Mouse (Mus musculus) fat pad, adult 2 months (tissue): Measurements from ENCODE around the gene Sorbs2.

Source experiments
- DNase-seq: peaks from one replicate; pipeline ENCODE4 v3.0.0-alpha.2; 2011; ENCODE audit warnings: low read depth, low spot score; ENCODE audit errors: extremely low read depth

Gene Sorbs2

GRCm38 (mm10) chr8:45743739-45744138, 236.2 kb downstream of the Sorbs2 start:
- no peak for DNase-seq

DNA sequence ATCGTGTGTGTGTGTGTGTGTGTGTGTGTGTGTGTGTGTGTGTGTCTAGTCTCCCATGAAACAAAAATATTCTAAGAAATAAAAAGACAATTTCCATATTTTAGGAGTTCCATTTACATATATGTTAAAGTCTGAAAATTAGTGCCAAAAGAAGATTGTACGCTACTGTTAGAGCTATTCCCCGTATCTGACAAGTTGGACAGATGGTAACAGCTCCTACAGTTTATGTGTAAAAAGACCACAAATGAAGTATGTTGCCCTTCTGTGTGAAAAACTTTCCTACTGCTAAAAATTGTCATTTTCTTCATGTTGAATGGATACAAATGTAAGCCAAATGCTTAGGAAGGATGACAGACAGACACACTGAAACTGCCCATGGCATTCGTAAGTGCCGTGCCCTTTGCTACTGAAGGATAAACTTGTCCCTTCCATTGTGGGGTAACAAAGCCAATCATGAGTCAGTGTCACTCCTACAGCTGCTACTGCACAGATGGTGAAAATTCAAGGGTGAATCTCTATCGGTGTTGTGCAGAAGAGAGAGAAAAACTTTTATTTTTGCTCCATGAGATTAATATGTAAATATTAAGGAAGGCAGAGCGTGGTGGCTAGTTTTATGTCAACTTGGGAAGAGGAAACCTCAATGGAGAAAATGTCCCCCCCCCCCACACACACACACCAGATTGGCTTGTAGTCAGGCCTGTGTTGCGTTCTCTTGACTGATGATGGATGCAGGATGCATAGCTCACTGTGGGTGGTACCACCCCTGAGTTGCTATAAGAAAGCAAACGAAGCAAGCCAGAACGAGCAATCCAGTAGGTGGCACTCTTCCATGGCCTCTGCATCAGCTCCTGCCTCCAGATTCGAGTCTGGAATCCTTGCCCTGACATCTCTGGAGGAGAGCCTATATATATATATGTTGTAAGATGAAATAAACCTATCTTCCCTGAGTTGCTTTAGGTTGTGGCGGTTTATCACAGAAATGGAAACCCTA, 244.2 kb downstream of the Sorbs2 start:
- no peak for DNase-seq

DNA sequence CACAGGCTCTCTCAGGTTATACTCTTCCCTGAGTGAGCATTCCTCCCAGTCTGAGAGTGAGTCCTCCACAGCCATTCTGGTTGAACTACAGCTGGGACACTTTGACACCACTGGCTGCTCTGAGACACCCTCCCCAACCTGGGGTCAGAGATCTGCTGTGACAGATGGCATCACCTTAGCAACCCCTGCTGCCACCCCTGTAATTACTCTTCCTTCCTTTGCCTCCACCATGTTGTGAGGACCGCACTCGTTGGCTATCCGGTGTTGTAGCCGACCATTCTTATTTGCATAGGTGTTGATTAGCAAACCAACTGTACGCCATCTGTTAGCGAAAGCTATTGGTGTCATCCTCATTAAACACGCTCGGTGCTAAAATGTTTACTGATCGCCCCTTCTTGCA, 247.9 kb downstream of the Sorbs2 start:
- no peak for DNase-seq

DNA sequence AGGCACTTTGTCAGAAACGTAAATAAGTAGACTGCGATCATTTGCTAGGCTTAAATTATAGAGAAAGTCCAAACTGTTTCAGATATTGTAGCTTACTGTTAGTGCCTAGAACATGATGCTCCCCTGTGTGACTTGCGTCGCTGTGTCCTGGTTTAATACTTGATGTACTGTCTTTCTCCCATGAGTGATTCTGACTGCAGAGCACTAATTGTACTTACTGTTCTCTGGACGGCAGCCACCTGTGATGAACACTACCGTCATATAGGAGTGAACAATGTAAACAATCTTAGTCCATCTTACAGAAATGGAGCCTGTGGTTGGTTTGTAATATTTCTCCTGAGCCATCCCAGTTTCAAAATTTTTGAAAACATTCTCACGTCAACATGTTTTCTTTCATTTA, 248.4 kb downstream of the Sorbs2 start:
- no peak for DNase-seq

- no peak for DNase-seq
Observed at GRCm38 (mm10) chr8:45760622-45761021, 253.0 kb downstream of the Sorbs2 start.

- DNase-seq, result no peak
Observed at GRCm38 (mm10) chr8:45761053-45761452, 253.5 kb downstream of the Sorbs2 start.

DNA sequence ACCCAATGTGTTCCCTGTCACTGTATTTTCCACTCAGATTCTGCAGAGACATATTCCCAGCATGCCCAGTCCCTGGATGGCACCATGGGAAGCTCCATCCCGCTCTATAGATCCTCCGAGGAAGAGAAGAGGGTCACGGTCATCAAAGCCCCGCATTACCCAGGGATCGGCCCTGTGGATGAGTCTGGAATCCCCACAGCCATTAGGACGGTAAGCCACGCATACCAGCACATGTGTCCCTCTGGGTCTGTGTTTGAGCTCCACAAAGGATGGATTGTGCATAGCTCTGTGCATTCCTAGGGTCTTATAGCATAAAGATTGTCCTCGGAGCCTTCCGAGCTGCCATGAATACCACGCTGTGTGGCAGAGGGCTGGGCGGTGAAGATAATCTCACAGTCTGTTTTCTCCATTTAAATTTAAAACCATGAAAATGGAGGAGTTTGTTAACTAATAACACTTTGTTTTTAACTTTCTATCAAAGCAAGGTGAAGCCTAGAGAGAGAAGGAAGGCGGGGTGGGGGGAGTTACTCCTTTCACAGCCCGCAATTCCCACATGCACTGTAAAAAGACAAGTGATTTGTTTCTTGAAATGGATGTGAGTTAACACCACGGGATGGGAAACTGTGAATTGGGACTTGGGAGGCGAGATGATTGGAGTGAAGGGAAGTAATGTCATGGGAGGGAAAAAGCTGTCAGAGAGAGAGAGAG, 255.5 kb downstream of the Sorbs2 start:
- DNase-seq, result no peak

DNA sequence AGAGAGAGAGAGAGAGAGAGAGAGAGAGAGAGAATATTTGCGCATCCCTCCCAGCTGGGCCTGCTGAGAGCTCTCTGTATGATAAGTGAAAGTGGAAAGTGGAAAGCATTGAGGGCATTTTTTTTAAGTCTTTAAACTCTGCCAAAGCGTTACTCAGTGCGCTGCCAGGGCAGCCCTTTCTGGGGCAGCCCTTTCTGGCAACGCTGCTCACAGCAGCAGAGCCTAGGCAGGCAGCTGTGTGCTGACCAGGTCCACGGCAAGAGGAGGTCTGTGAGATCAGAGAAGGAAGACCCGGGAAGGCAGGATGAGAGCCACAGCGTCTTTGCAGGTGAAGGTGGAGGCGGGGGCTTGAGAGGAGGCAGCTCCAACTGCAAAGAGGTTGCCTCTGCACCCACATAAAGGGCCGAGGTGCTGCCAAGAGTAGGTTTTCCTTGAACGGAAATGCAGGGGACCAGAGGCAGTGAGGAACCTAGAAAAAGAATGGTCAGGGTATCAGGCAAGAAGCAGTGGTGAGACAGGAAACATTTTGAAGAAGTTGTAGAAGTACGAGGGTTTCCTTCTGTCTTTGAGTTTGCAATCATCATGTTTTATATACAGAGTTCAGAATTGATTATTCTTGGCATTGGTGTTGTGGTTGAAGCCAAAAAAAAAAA, 256.2 kb downstream of the Sorbs2 start:
- no peak for DNase-seq

DNA sequence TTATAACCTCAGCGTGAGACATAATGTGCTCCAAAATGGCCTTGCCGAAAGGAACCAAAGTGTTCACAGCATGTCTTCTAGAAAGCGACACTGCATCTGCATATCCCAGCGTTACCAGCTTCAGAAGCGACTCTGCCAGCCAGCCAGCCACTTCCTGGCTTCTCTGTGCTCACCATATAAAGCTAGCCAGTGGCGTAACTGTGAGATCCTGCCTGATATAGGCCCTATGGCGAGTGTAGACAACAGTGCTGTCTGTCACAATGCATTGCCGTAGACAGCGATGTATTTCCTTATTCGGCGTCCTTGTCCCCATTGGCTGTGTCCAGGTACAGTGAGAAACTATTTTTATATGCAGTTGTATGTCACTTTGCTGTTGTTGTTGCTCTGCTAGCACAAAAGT, 258.6 kb downstream of the Sorbs2 start:
- no peak for DNase-seq

- no peak for DNase-seq
Observed at GRCm38 (mm10) chr8:45774841-45775240, 267.3 kb downstream of the Sorbs2 start.

DNA sequence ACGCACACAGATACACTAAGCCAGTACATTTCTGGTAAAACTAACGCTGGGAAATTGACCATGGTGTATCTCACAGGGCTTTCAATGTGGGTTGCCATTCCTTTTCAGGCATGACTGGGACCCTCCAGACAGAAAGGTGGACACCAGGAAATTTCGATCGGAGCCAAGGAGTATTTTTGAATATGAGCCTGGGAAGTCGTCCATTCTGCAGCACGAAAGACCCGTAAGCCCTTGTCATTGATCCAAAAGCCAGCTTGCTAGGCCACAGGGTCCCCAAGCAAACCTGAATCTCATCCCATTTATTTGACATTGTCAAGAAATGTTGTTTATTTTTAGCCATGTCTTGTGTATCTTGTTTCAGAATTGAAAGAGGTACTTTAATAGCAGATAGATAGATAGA, 267.9 kb downstream of the Sorbs2 start:
- DNase-seq, result no peak

- no peak for DNase-seq
Observed at GRCm38 (mm10) chr8:45776366-45776765, 268.8 kb downstream of the Sorbs2 start.

DNA sequence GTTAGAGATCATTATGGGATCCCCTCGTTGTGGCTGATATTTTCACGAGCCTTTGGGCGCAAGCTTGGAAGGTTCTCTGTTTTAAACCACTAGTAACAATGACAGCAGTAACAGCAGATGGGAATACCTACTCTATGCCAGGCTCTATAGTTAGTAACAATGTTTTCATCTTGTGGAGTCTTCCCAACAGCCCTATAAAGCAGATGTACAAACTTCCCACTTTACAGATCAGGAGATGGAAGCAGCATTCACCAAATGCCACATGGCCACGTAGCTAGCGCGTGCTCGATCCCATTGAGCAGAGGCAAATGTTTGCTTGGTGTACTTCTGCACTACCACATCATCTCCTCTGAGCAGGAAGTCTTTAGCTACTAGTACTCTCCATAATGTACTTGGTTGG, 269.4 kb downstream of the Sorbs2 start:
- DNase-seq, result no peak

DNA sequence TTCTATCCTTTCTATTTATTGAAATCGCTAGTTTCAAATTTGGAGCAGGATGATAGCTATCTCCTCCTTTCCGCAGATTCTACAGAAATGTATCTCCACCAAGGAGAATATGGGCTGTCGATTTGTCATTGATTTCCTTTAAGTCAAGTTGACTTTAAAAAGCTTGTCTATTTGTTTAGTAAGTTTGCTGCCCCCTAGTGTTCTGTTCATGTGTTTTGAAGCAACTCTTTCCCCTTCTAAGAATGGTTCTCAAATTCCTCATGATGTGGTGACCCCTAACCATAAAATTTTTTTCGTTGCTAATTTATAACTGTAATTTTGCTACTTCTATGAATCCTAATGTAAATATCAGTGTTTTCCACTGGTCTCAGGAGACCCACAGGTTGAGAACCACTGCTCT, 273.0 kb downstream of the Sorbs2 start:
- no peak for DNase-seq

- no peak for DNase-seq
Observed at GRCm38 (mm10) chr8:45788610-45789009, 281.0 kb downstream of the Sorbs2 start.

DNA sequence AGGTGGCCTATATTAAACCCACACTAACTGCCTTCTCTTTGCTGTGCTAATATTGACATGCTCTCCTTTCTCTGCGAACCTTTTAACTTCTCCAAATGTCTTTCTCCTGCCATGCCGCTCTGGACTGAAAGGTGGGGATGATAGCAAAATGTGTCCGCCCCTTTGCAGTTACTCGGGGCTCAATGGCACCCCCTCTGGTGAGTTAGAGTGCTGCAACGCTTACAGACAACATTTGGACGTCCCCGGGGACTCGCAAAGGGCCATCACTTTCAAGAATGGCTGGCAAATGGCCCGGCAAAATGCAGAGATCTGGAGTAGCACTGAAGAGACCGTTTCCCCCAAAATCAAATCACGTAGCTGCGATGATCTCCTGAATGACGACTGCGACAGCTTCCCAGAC, 287.3 kb downstream of the Sorbs2 start:
- DNase-seq, result no peak

GRCm38 (mm10) chr8:45796331-45796740, 288.7 kb downstream of the Sorbs2 start:
- DNase-seq, result no peak

DNA sequence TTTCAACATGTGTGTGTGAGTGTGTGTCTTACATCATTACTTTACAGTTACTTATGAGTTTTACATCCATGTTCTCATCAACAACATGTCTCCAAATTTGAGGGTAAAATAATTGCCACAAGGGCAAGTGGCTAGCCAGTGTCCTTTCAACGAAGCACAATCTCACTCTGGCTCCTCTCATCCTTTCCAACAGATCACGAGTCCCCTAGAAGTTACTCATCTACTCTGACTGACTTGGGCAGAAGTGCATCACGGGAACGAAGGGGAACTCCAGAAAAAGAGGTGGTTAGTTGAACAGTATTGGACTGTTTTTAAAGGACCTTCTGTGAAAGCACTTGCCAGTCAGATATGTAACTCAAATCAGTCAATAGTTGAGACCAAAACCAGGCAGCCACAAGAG, 291.9 kb downstream of the Sorbs2 start:
- no peak for DNase-seq

- no peak for DNase-seq
Observed at GRCm38 (mm10) chr8:45808597-45808996, 301.0 kb downstream of the Sorbs2 start.

DNA sequence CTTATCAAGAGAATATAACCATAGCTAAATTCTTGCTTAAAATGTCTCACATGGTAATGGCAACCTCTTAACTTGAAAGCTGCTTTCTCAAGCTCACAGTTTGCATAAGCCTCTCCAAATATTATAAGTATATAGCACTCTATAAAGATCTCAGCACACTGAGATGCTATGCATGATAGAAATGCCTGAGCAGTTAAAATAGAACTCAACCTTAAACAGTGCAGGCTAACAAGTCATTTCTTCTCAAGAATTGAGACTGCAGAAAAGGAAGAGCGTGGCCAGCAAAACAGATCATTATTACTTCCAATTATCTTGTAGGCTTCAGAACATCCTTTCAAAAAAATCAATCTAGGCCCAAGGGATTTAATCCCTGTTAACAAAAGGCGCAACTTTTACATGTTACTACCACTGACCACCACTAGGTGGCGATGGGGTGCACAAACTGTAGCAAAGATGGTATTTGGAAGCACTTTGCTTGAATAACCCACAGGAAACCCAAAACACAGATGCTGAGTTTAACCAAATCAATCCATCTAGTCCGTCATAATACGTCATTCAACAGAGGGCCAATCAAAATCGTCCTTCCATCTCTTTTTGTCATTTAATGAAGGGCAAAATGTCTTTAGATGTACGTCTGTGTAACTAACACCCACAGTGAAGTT, 309.3 kb downstream of the Sorbs2 start:
- DNase-seq, result no peak

DNA sequence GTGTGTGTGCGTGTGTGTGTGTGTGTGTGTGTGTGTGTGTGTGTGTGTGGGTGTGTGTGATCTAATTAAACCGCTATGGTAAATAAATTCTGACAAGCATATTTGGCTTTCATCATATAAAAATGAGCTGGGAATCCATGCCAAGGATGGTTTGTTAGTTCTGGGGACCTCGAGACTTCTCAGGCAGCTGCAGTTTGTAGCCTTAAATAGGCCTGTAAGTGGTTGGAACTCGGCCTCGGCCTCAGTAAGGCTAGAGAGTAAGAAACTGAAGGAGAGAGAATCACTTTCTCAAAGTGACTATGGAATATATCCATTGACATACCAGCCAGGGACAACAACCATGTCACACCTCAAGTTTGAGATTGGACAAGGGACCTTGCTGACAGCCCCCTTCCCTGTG, 314.1 kb downstream of the Sorbs2 start:
- no peak for DNase-seq
